Mouse (Mus musculus) heart, embryonic 13.5 days (tissue): ENCODE results near the gene Syt7. TPM values are rescaled to one million over a fixed set of nuclear protein-coding genes. Genes with fewer than 3 reads are reported as not detected.
A peak's percentile ranks its signal among the peaks of the same experiment; 100 is the strongest.

Experiments used
- ATAC-seq: fragments of 200-750 bp; cut with Nextera tagmentation; 2 replicates; pipeline ENCODE4 v1.8.0; 2017; ENCODE audit warnings: moderate TSS enrichment; ENCODE audit not compliant: insufficient number of reproducible peaks, low FRiP score, low TSS enrichment; ENCODE audit errors: extremely low read depth
- H3K27ac ChIP-seq: fragments of 300-500 bp; sonication (generic); replicated peaks from 2 replicates; pipeline ENCODE4 v1.5.1; 2015; ENCODE audit warnings: moderate library complexity, mild to moderate bottlenecking, inconsistent platforms
- H3K27me3 ChIP-seq: fragments of 300-500 bp; sonication (generic); replicated peaks from 2 replicates; pipeline ENCODE4 v1.6.1; 2015; ENCODE audit warnings: mild to moderate bottlenecking, inconsistent platforms
- H3K36me3 ChIP-seq: fragments of 300-500 bp; sonication (generic); 2 replicates; pipeline ENCODE4 v1.6.1; 2015; ENCODE audit warnings: mild to moderate bottlenecking, inconsistent platforms
- H3K4me1 ChIP-seq: fragments of 300-500 bp; sonication (generic); 2 replicates; pipeline ENCODE4 v1.6.1; 2015; ENCODE audit warnings: inconsistent platforms
- H3K4me2 ChIP-seq: fragments of 300-500 bp; sonication (generic); 2 replicates; pipeline ENCODE4 v1.6.1; 2015; ENCODE audit warnings: inconsistent platforms, mild to moderate bottlenecking, moderate library complexity
- H3K4me3 ChIP-seq: fragments of 300-500 bp; sonication (generic); 2 replicates; pipeline ENCODE4 v1.5.1; 2015; ENCODE audit warnings: moderate library complexity, mild to moderate bottlenecking, inconsistent platforms
- H3K9ac ChIP-seq: fragments of 300-500 bp; sonication (generic); 2 replicates; pipeline ENCODE4 v1.6.1; 2015; ENCODE audit warnings: inconsistent platforms, mild to moderate bottlenecking, moderate library complexity
- H3K9me3 ChIP-seq: fragments of 300-500 bp; sonication (generic); 2 replicates; pipeline ENCODE4 v1.6.1; 2016; ENCODE audit warnings: inconsistent platforms
- WGBS: fragments of 180-500 bp; shearing (Covaris S2); methylation state at CpG from one replicate; pipeline ENCODE4 v1.1.7; 2015; ENCODE audit warnings: mixed read lengths; 5-methylcytosine and 5-hydroxymethylcytosine counted together
- polyA plus RNA-seq: library from polyadenylated mRNA; unstranded; fragments of >200 nt; fragmentation: Nextera tagmentation; extraction: Ambion mirVana; gene quantifications from 2 replicates; pipeline ENCODE4 v1.2.1, GENCODE M21; 2015

The Syt7 gene
- polyA plus RNA-seq, 1 experiment from 2014 or later, result 0.43 TPM

GRCm38 (mm10) chr19:10427431-10427830, 38.5 kb downstream of the Syt7 start:
- peaks cover 83% of the 10 kb centered on the region for H3K27me3 ChIP-seq
- H3K9me3 ChIP-seq, result no peaks in the 10 kb centered on the region
- H3K4me2 ChIP-seq, result no peak overlapping the region
- H3K9ac ChIP-seq, result no peak overlapping the region
- H3K4me3 ChIP-seq, result no peak overlapping the region
- WGBS, result 81% methylated on average over 9 of the region's 9 CpGs
- H3K27ac ChIP-seq, result no peak overlapping the region
- H3K4me1 ChIP-seq, result peaks cover 46% of the 10 kb centered on the region
- H3K36me3 ChIP-seq, result no peaks in the 10 kb centered on the region
- no peak for ATAC-seq

GRCm38 (mm10) chr19:10429371-10429770, 40.5 kb downstream of the Syt7 start:
- no peak overlapping the region for H3K4me3 ChIP-seq
- no peak overlapping the region for H3K27ac ChIP-seq
- no peaks in the 10 kb centered on the region for H3K36me3 ChIP-seq
- ATAC-seq, result no peak
- peaks cover 57% of the 10 kb centered on the region for H3K4me1 ChIP-seq
- H3K27me3 ChIP-seq, result peaks cover 72% of the 10 kb centered on the region
- no peak overlapping the region for H3K9ac ChIP-seq
- no peak overlapping the region for H3K4me2 ChIP-seq
- 71% methylated on average over 8 of the region's 8 CpGs for WGBS
- no peaks in the 10 kb centered on the region for H3K9me3 ChIP-seq

- Histone ChIP-seq H3K4me1 (peaks cover 59% of the 10 kb centered on the region), H3K4me3 (no peak overlapping the region), H3K27ac (no peak overlapping the region), H3K9me3 (no peaks in the 10 kb centered on the region), H3K36me3 (no peaks in the 10 kb centered on the region), H3K27me3 (peaks cover 62% of the 10 kb centered on the region), H3K9ac (0 out of 2 replicates have a peak overlapping the region, but pooled peaks have one; percentile 10), H3K4me2 (no peak overlapping the region)
- WGBS, result 15% methylated on average over 3 of the region's 3 CpGs
- no peak for ATAC-seq
These were observed 42.5 kb downstream of the Syt7 start for GRCm38 (mm10) chr19:10431410-10431809.

GRCm38 (mm10) chr19:10431841-10432240, 43.0 kb downstream of the Syt7 start:
- Histone ChIP-seq H3K4me3 (no peak overlapping the region), H3K4me1 (peaks cover 55% of the 10 kb centered on the region), H3K27ac (no peak overlapping the region), H3K4me2 (no peak overlapping the region), H3K36me3 (no peaks in the 10 kb centered on the region), H3K27me3 (peaks cover 62% of the 10 kb centered on the region), H3K9ac (0 out of 2 replicates have a peak overlapping the region, but pooled peaks have one; percentile 10), H3K9me3 (no peaks in the 10 kb centered on the region)
- WGBS, result 47% methylated on average over 4 of the region's 4 CpGs
- no peak for ATAC-seq

- Histone ChIP-seq H3K9ac (peak overlapping the region; percentile 44), H3K36me3 (no peaks in the 10 kb centered on the region), H3K27ac (peak overlapping the region; percentile 53), H3K4me2 (0 out of 2 replicates have a peak overlapping the region, but pooled peaks have one; percentile 2), H3K4me3 (no peak overlapping the region), H3K4me1 (peaks cover 46% of the 10 kb centered on the region), H3K27me3 (peaks cover 48% of the 10 kb centered on the region), H3K9me3 (no peaks in the 10 kb centered on the region)
- ATAC-seq, result no peak
- WGBS, result 36% methylated on average over 7 of the region's 7 CpGs
These were observed 44.3 kb downstream of the Syt7 start for GRCm38 (mm10) chr19:10433225-10433624.

- 32% methylated on average over 9 of the region's 9 CpGs for WGBS
- no peak for ATAC-seq
- no peaks in the 10 kb centered on the region for H3K9me3 ChIP-seq
- no peak overlapping the region for H3K4me3 ChIP-seq
- peaks cover 47% of the 10 kb centered on the region for H3K27me3 ChIP-seq
- H3K4me2 ChIP-seq, result 0 out of 2 replicates have a peak overlapping the region, but pooled peaks have one; percentile 2
- H3K36me3 ChIP-seq, result no peaks in the 10 kb centered on the region
- H3K27ac ChIP-seq, result peak overlapping the region; percentile 53
- peak overlapping the region; percentile 44 for H3K9ac ChIP-seq
- peaks cover 44% of the 10 kb centered on the region for H3K4me1 ChIP-seq
These were observed 45.1 kb downstream of the Syt7 start for GRCm38 (mm10) chr19:10433879-10434540.

GRCm38 (mm10) chr19:10434927-10435326, 46.0 kb downstream of the Syt7 start:
- Histone ChIP-seq H3K9ac (no peak overlapping the region), H3K36me3 (no peaks in the 10 kb centered on the region), H3K4me3 (no peak overlapping the region), H3K4me2 (no peak overlapping the region), H3K9me3 (no peaks in the 10 kb centered on the region), H3K27ac (0 out of 2 replicates have a peak overlapping the region, but pooled peaks have one; percentile 37), H3K4me1 (peaks cover 40% of the 10 kb centered on the region), H3K27me3 (peaks cover 56% of the 10 kb centered on the region)
- WGBS, result 71% methylated on average over 6 of the region's 6 CpGs
- no peak for ATAC-seq

- no peak overlapping the region for H3K4me3 ChIP-seq
- 25% methylated on average over 3 of the region's 3 CpGs for WGBS
- H3K4me2 ChIP-seq, result no peak overlapping the region
- no peak overlapping the region for H3K27ac ChIP-seq
- H3K27me3 ChIP-seq, result peaks cover 56% of the 10 kb centered on the region
- no peaks in the 10 kb centered on the region for H3K9me3 ChIP-seq
- peaks cover 30% of the 10 kb centered on the region for H3K4me1 ChIP-seq
- H3K36me3 ChIP-seq, result no peaks in the 10 kb centered on the region
- ATAC-seq, result no peak
- no peak overlapping the region for H3K9ac ChIP-seq
These were observed 47.0 kb downstream of the Syt7 start for GRCm38 (mm10) chr19:10435908-10436307.

GRCm38 (mm10) chr19:10436726-10437125, 47.8 kb downstream of the Syt7 start:
- WGBS, result 26% methylated on average over 1 of the region's 1 CpGs

GRCm38 (mm10) chr19:10437521-10437920, 48.6 kb downstream of the Syt7 start:
- 48% methylated on average over 1 of the region's 1 CpGs for WGBS
- Histone ChIP-seq H3K4me1 (peaks cover 23% of the 10 kb centered on the region), H3K4me2 (no peak overlapping the region), H3K27me3 (peaks cover 59% of the 10 kb centered on the region), H3K27ac (no peak overlapping the region), H3K36me3 (no peaks in the 10 kb centered on the region), H3K9ac (no peak overlapping the region), H3K4me3 (no peak overlapping the region), H3K9me3 (no peaks in the 10 kb centered on the region)
- ATAC-seq, result no peak

More at GRCm38 (mm10) chr19:10436726-10437125, 47.8 kb downstream of the Syt7 start:
- no peak overlapping the region for H3K27ac ChIP-seq
- H3K4me1 ChIP-seq, result peaks cover 25% of the 10 kb centered on the region
- H3K4me3 ChIP-seq, result no peak overlapping the region
- no peak for ATAC-seq
- H3K27me3 ChIP-seq, result peaks cover 59% of the 10 kb centered on the region
- no peak overlapping the region for H3K4me2 ChIP-seq
- no peak overlapping the region for H3K9ac ChIP-seq
- H3K36me3 ChIP-seq, result no peaks in the 10 kb centered on the region
- H3K9me3 ChIP-seq, result no peaks in the 10 kb centered on the region

GRCm38 (mm10) chr19:10444685-10445369, 55.9 kb downstream of the Syt7 start:
- Histone ChIP-seq H3K36me3 (no peaks in the 10 kb centered on the region), H3K9me3 (no peaks in the 10 kb centered on the region), H3K4me3 (no peak overlapping the region), H3K27me3 (peaks cover 63% of the 10 kb centered on the region), H3K9ac (no peak overlapping the region), H3K4me2 (no peak overlapping the region), H3K27ac (no peak overlapping the region), H3K4me1 (no peaks in the 10 kb centered on the region)
- 63% methylated on average over 15 of the region's 15 CpGs for WGBS
- ATAC-seq, result no peak
